Comparison of ENCODE assay signal across 32 mouse cellular contexts in genomic region chr11:84886236-84886635, GRCm38 (mm10). TPM values are rescaled to one million over a fixed set of nuclear protein-coding genes. Genes with fewer than 3 reads are reported as not detected.
A peak's percentile ranks its signal among the peaks of the same experiment; 100 is the strongest.
DNase-seq lines count a peak whose midpoint lies in the region; ATAC-seq and TF ChIP-seq lines count a peak whose summit lies in the region.
"Had no signal": no experiment of that assay in that cellular context is flagged by ENCODE, and none has a peak within 500 bp of the region (broad histone marks: within the 10 kb centered on the region; RNA-seq: fewer than 3 reads in every experiment).

No protein-coding gene starts in this region.

- no peak for ATAC-seq in kidney, embryonic 14.5 days (ENCODE audit: low FRiP score, low TSS enrichment)
- no peak for ATAC-seq in midbrain, embryonic 14.5 days (ENCODE audit: low FRiP score, low TSS enrichment)
- ATAC-seq: forebrain, embryonic 15.5 days; midbrain, embryonic 16.5 days; Patski had no signal

- 89% methylated on average over 5 of the region's 5 CpGs for WGBS in kidney, embryonic 14.5 days
- 58% methylated on average over 5 of the region's 5 CpGs for WGBS in small intestine, adult 2 months
- 96% methylated on average over 5 of the region's 5 CpGs for WGBS in midbrain, embryonic 14.5 days

- no peak overlapping the region for H3K4me2 ChIP-seq in kidney, embryonic 14.5 days (replicated peaks; ENCODE audit: low read depth, low read length)
- no peak overlapping the region for H3K4me2 ChIP-seq in midbrain, embryonic 14.5 days (ENCODE audit: low read length)
- H3K4me2 ChIP-seq: embryonic facial prominence, embryonic 13.5 days; forebrain, embryonic 15.5 days; heart, embryonic 12.5 days; hindbrain, embryonic 15.5 days; limb, embryonic 13.5 days; liver, embryonic 13.5 days had no signal

- H3K36me3 ChIP-seq in kidney, embryonic 14.5 days (ENCODE audit: control insufficient read depth, insufficient read depth, low read length): peaks cover 57% of the 10 kb centered on the region
- peaks cover 31% of the 10 kb centered on the region for H3K36me3 ChIP-seq in small intestine, adult 2 months (ENCODE audit: control insufficient read depth, insufficient read depth, low read length)
- H3K36me3 ChIP-seq in midbrain, embryonic 14.5 days (ENCODE audit: control insufficient read depth, insufficient read depth, low read length): peaks cover 63% of the 10 kb centered on the region

- no peak overlapping the region for H3K4me3 ChIP-seq in kidney, embryonic 14.5 days (ENCODE audit: low read length)
- no peak overlapping the region for H3K4me3 ChIP-seq in small intestine, adult 2 months (ENCODE audit: low read depth, low read length)
- no peak overlapping the region for H3K4me3 ChIP-seq in midbrain, embryonic 14.5 days (replicated peaks; ENCODE audit: low read depth, low read length)
- H3K4me3 ChIP-seq: embryonic facial prominence, embryonic 13.5 days; forebrain, embryonic 10.5 days; forebrain, embryonic 15.5 days; heart, adult 2 months; heart, embryonic 12.5 days; hindbrain, embryonic 10.5 days; hindbrain, embryonic 15.5 days; limb, embryonic 13.5 days; liver, embryonic 13.5 days; midbrain, embryonic 10.5 days had no signal

- DNase-seq in kidney, adult 11 months: peak; percentile 64
- peak; percentile 31 for DNase-seq in testis, postnatal 10 days (ENCODE audit: low spot score)
- DNase-seq in testis, postnatal 14 days (ENCODE audit: low spot score): no peak
- peak; percentile 70 for DNase-seq in kidney, adult 9 months
- DNase-seq in midbrain, embryonic 14.5 days: no peak
- DNase-seq in embryo, embryonic 9.5 days (ENCODE audit: extremely low spot score): no peak
- DNase-seq: adrenal gland, postnatal 14 days; cerebellum, adult 11 months; cerebellum, adult 9-11 months; embryo, embryonic 11 days; gastrocnemius, postnatal 36 days; heart, adult 2 months; liver, embryonic 13.5 days; lung, adult 2 months; lung, postnatal 10 days; right cerebral cortex, postnatal 25 days; spleen, adult 18-20 months; thymus, adult 2 months; thymus, postnatal 4 days had no signal

- TF ChIP-seq CTCF in small intestine, adult 2 months (IDR thresholded peaks at IDR 0.05; ENCODE audit: extremely low read depth, insufficient read length, insufficient replicate concordance, low read depth, low read length): no peak

- no peak for TF ChIP-seq POLR2A in small intestine, adult 2 months (IDR thresholded peaks at IDR 0.05; ENCODE audit: low read depth, low read length)

- peaks cover 3% of the 10 kb centered on the region for H3K4me1 ChIP-seq in kidney, embryonic 14.5 days (ENCODE audit: control insufficient read depth, insufficient read depth, low read length)
- peaks cover 10% of the 10 kb centered on the region for H3K4me1 ChIP-seq in small intestine, adult 2 months (ENCODE audit: control insufficient read depth, insufficient read depth, insufficient read length, low read length)
- no peaks in the 10 kb centered on the region for H3K4me1 ChIP-seq in midbrain, embryonic 14.5 days (ENCODE audit: control insufficient read depth, insufficient read depth, low read length)

- H3K27ac ChIP-seq in kidney, embryonic 14.5 days (ENCODE audit: low read depth, low read length): no peak overlapping the region
- peak overlapping the region; percentile 97 for H3K27ac ChIP-seq in small intestine, adult 2 months (ENCODE audit: insufficient read depth, low read depth, low read length)
- H3K27ac ChIP-seq in midbrain, embryonic 14.5 days (replicated peaks; ENCODE audit: low read depth, low read length): no peak overlapping the region
- H3K27ac ChIP-seq: embryonic facial prominence, embryonic 13.5 days; forebrain, embryonic 10.5 days; forebrain, embryonic 15.5 days; heart, adult 2 months; hindbrain, embryonic 10.5 days; hindbrain, embryonic 15.5 days; limb, embryonic 13.5 days; liver, embryonic 13.5 days; midbrain, embryonic 10.5 days had no signal

- no peaks in the 10 kb centered on the region for H3K27me3 ChIP-seq in kidney, embryonic 14.5 days (ENCODE audit: control insufficient read depth, insufficient read depth, low read length)
- no peaks in the 10 kb centered on the region for H3K27me3 ChIP-seq in small intestine, adult 2 months (ENCODE audit: control insufficient read depth, insufficient read depth, low read length)
- no peaks in the 10 kb centered on the region for H3K27me3 ChIP-seq in midbrain, embryonic 14.5 days (ENCODE audit: control insufficient read depth, insufficient read depth, low read length)
- H3K27me3 ChIP-seq: embryonic facial prominence, embryonic 13.5 days; forebrain, embryonic 15.5 days; heart, embryonic 12.5 days; hindbrain, embryonic 15.5 days; limb, embryonic 13.5 days; liver, embryonic 13.5 days; Patski had no signal

- H3K9me3 ChIP-seq in kidney, embryonic 14.5 days (ENCODE audit: control insufficient read depth, low read length): no peaks in the 10 kb centered on the region
- H3K9me3 ChIP-seq in midbrain, embryonic 14.5 days (ENCODE audit: control insufficient read depth, low read length): no peaks in the 10 kb centered on the region
- H3K9me3 ChIP-seq: embryonic facial prominence, embryonic 13.5 days; forebrain, embryonic 10.5 days; forebrain, embryonic 15.5 days; G1E; heart, embryonic 12.5 days; hindbrain, embryonic 10.5 days; hindbrain, embryonic 15.5 days; limb, embryonic 13.5 days; liver, embryonic 13.5 days; midbrain, embryonic 10.5 days had no signal

- H3K9ac ChIP-seq in kidney, embryonic 14.5 days (ENCODE audit: low read depth, low read length): no peak overlapping the region
- H3K9ac ChIP-seq in midbrain, embryonic 14.5 days (replicated peaks; ENCODE audit: low read length): no peak overlapping the region
- H3K9ac ChIP-seq: embryonic facial prominence, embryonic 13.5 days; forebrain, embryonic 15.5 days; heart, embryonic 12.5 days; hindbrain, embryonic 15.5 days; limb, embryonic 13.5 days; liver, embryonic 13.5 days had no signal

RNA-seq across cellular contexts. Expression of gene Pigw, which starts 6.2 kb away (rescaled TPM):
- 4.0 and 4.8 TPM in 2 replicates for polyA plus RNA-seq in kidney, embryonic 14.5 days (2014; fragmentation: Nextera tagmentation; extraction: Ambion mirVana)
- polyA plus RNA-seq in small intestine, adult 2 months (2012; rRNA removed): 0.39 and 0.98 TPM in 2 replicates
- polyA plus RNA-seq in midbrain, embryonic 14.5 days (2014; fragmentation: Nextera tagmentation; extraction: Ambion mirVana): 3.4 and 4.1 TPM in 2 replicates

RNA-seq across cellular contexts. Expression of gene Myo19, which starts 6.3 kb away (rescaled TPM):
- 9.2 and 15.0 TPM in 2 replicates for polyA plus RNA-seq in kidney, embryonic 14.5 days (2014; fragmentation: Nextera tagmentation; extraction: Ambion mirVana)
- 8.7 and 13.0 TPM in 2 replicates for polyA plus RNA-seq in small intestine, adult 2 months (2012; rRNA removed)
- 5.4 and 6.2 TPM in 2 replicates for polyA plus RNA-seq in midbrain, embryonic 14.5 days (2014; fragmentation: Nextera tagmentation; extraction: Ambion mirVana)

RNA-seq across cellular contexts. Expression of gene Ggnbp2, which starts 15.6 kb away (rescaled TPM):
- polyA plus RNA-seq in kidney, embryonic 14.5 days (2014; fragmentation: Nextera tagmentation; extraction: Ambion mirVana): 68.7 and 74.7 TPM in 2 replicates
- polyA plus RNA-seq in small intestine, adult 2 months (2012; rRNA removed): 12.0 and 29.2 TPM in 2 replicates
- polyA plus RNA-seq in midbrain, embryonic 14.5 days (2014; fragmentation: Nextera tagmentation; extraction: Ambion mirVana): 69.3 and 71.9 TPM in 2 replicates

RNA-seq across cellular contexts. Expression of gene Znhit3, which starts 29.9 kb away (rescaled TPM):
- polyA plus RNA-seq in kidney, embryonic 14.5 days (2014; fragmentation: Nextera tagmentation; extraction: Ambion mirVana): 71.6 and 81.0 TPM in 2 replicates
- polyA plus RNA-seq in small intestine, adult 2 months (2012; rRNA removed): 3.3 and 4.3 TPM in 2 replicates
- polyA plus RNA-seq in midbrain, embryonic 14.5 days (2014; fragmentation: Nextera tagmentation; extraction: Ambion mirVana): 61.7 and 65.1 TPM in 2 replicates

RNA-seq across cellular contexts. Expression of gene Dhrs11, which starts 57.4 kb away (rescaled TPM):
- 8.3 and 10.4 TPM in 2 replicates for polyA plus RNA-seq in kidney, embryonic 14.5 days (2014; fragmentation: Nextera tagmentation; extraction: Ambion mirVana)
- 295 and 763 TPM in 2 replicates for polyA plus RNA-seq in small intestine, adult 2 months (2012; rRNA removed)
- 5.8 and 6.7 TPM in 2 replicates for polyA plus RNA-seq in midbrain, embryonic 14.5 days (2014; fragmentation: Nextera tagmentation; extraction: Ambion mirVana)

Comparison
In these comparisons a context has a peak if more than half of its experiments do, and no peak if none do; other contexts are left out.
1. DNase-seq: peak in kidney, adult 11 months (single experiment), testis, postnatal 10 days (single experiment) and kidney, adult 9 months (single experiment); none in testis, postnatal 14 days (single experiment), midbrain, embryonic 14.5 days (single experiment) and embryo, embryonic 9.5 days (single experiment).